In the genomic region with DNA sequence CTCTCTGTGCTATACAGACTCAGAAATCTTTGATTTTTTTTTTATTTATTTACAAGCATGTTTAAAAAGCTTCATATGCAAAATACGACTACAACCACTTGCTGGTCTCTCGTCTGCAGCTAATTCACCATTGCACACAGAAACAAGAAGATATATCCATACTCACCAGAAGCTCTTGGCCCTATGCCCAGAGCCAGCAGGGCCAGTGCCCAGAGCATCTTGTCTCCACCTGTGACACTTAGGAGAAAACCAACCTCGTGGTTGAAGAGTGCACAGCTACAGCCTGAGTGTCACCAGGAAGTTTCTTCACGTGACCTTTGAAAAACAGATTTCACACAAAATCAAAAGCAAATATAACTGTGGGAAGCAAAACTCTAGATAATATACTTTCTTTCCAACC, we compare ENCODE assay signal across 13 mouse cellular contexts. TPM values are rescaled to one million over a fixed set of nuclear protein-coding genes. Genes with fewer than 3 reads are reported as not detected.
A peak's percentile ranks its signal among the peaks of the same experiment; 100 is the strongest.
DNase-seq lines count a peak whose midpoint lies in the region; ATAC-seq and TF ChIP-seq lines count a peak whose summit lies in the region.
"Had no signal": no experiment of that assay in that cellular context is flagged by ENCODE, and none has a peak within 500 bp of the region (broad histone marks: within the 10 kb centered on the region; RNA-seq: fewer than 3 reads in every experiment).

No protein-coding gene starts in this region.

- peak overlapping the region; percentile 62 for H3K4me2 ChIP-seq in embryonic facial prominence, embryonic 13.5 days
- H3K4me2 ChIP-seq in kidney, postnatal 0 days (ENCODE audit: low read length) = peak overlapping the region; percentile 36; the same call in 1 of the 2 replicates
- peak overlapping the region; percentile 47 for H3K4me2 ChIP-seq in limb, embryonic 14.5 days (replicated peaks; ENCODE audit: low read depth, low read length, severe bottlenecking)
- H3K4me2 ChIP-seq: forebrain, embryonic 15.5 days; midbrain, embryonic 15.5 days had no signal

- H3K27ac ChIP-seq in embryonic facial prominence, embryonic 13.5 days = peak overlapping the region; percentile 74
- H3K27ac ChIP-seq in embryonic facial prominence, embryonic 10.5 days (replicated peaks) = no peak overlapping the region
- no peak overlapping the region for H3K27ac ChIP-seq in kidney, postnatal 0 days
- H3K27ac ChIP-seq in kidney, adult 2 months (ENCODE audit: insufficient read depth, low read depth, low read length) = no peak overlapping the region
- no peak overlapping the region for H3K27ac ChIP-seq in limb, embryonic 14.5 days (replicated peaks; ENCODE audit: low read depth, low read length)
- H3K27ac ChIP-seq: forebrain, embryonic 15.5 days; midbrain, embryonic 15.5 days had no signal

- no peaks in the 10 kb centered on the region for H3K27me3 ChIP-seq in embryonic facial prominence, embryonic 13.5 days
- peaks cover 12% of the 10 kb centered on the region; the same call in 1 of the 2 replicates for H3K27me3 ChIP-seq in embryonic facial prominence, embryonic 10.5 days (replicated peaks; ENCODE audit: low read depth, poor library complexity, severe bottlenecking)
- no peaks in the 10 kb centered on the region for H3K27me3 ChIP-seq in kidney, postnatal 0 days (ENCODE audit: insufficient read depth, low read length)
- H3K27me3 ChIP-seq in kidney, adult 2 months (replicated peaks; ENCODE audit: control insufficient read depth, insufficient read depth, low read length) = no peaks in the 10 kb centered on the region
- no peaks in the 10 kb centered on the region for H3K27me3 ChIP-seq in limb, embryonic 14.5 days (ENCODE audit: control insufficient read depth, insufficient read depth, low read length)
- H3K27me3 ChIP-seq: forebrain, embryonic 15.5 days; midbrain, embryonic 15.5 days had no signal

- no peak for TF ChIP-seq POLR2A in kidney, adult 2 months (IDR thresholded peaks at IDR 0.05; ENCODE audit: low read depth, low read length)
- TF ChIP-seq POLR2A in limb, embryonic 14.5 days (IDR thresholded peaks at IDR 0.05; ENCODE audit: borderline replicate concordance, extremely low read depth, insufficient read depth, insufficient read length) = no peak

- no peak for TF ChIP-seq CTCF in kidney, postnatal 0 days (IDR thresholded peaks at IDR 0.05; ENCODE audit: low read depth)
- no peak for TF ChIP-seq CTCF in kidney, adult 2 months (conservative IDR thresholded peaks at IDR 0.05; ENCODE audit: insufficient read depth, insufficient read length, low read depth, low read length)

- H3K9me3 ChIP-seq in embryonic facial prominence, embryonic 13.5 days = no peaks in the 10 kb centered on the region
- H3K9me3 ChIP-seq in embryonic facial prominence, embryonic 10.5 days = no peaks in the 10 kb centered on the region
- no peaks in the 10 kb centered on the region for H3K9me3 ChIP-seq in kidney, postnatal 0 days (replicated peaks; ENCODE audit: low read length)
- no peaks in the 10 kb centered on the region for H3K9me3 ChIP-seq in limb, embryonic 14.5 days (ENCODE audit: control insufficient read depth, low read length)
- H3K9me3 ChIP-seq: forebrain, embryonic 15.5 days; midbrain, embryonic 15.5 days had no signal

- no peak for ATAC-seq in embryonic facial prominence, embryonic 13.5 days (ENCODE audit: insufficient number of reproducible peaks, insufficient read depth, low FRiP score, low TSS enrichment, low read depth)
- ATAC-seq in kidney, postnatal 0 days (replicated peaks; ENCODE audit: low FRiP score, low read depth) = no peak
- ATAC-seq in limb, embryonic 14.5 days (ENCODE audit: low FRiP score, low read depth) = no peak
- ATAC-seq in monocyte, adult 5-6 weeks (replicated peaks; ENCODE audit: insufficient number of reproducible peaks, low FRiP score, low TSS enrichment, poor library complexity, severe bottlenecking) = no peak
- ATAC-seq: forebrain, embryonic 15.5 days; midbrain, embryonic 15.5 days had no signal

- peaks cover 33% of the 10 kb centered on the region for H3K4me1 ChIP-seq in embryonic facial prominence, embryonic 13.5 days
- peaks cover 20% of the 10 kb centered on the region for H3K4me1 ChIP-seq in embryonic facial prominence, embryonic 10.5 days
- H3K4me1 ChIP-seq in kidney, postnatal 0 days (replicated peaks; ENCODE audit: insufficient read depth, low read length) = no peaks in the 10 kb centered on the region
- H3K4me1 ChIP-seq in kidney, adult 2 months (ENCODE audit: control insufficient read depth, insufficient read depth, low read length) = no peaks in the 10 kb centered on the region
- H3K4me1 ChIP-seq in limb, embryonic 14.5 days (ENCODE audit: control insufficient read depth, insufficient read depth, low read length) = peaks cover 3% of the 10 kb centered on the region; the same call in 1 of the 2 replicates

- peaks cover 25% of the 10 kb centered on the region for H3K36me3 ChIP-seq in embryonic facial prominence, embryonic 13.5 days
- no peaks in the 10 kb centered on the region for H3K36me3 ChIP-seq in embryonic facial prominence, embryonic 10.5 days (replicated peaks)
- no peaks in the 10 kb centered on the region; the same call in 1 of the 2 replicates for H3K36me3 ChIP-seq in kidney, postnatal 0 days (ENCODE audit: insufficient read depth, low read length)
- H3K36me3 ChIP-seq in kidney, adult 2 months (ENCODE audit: control insufficient read depth, insufficient read depth, low read length) = no peaks in the 10 kb centered on the region
- H3K36me3 ChIP-seq in limb, embryonic 14.5 days (ENCODE audit: control insufficient read depth, insufficient read depth, low read length) = peaks cover 5% of the 10 kb centered on the region; the same call in 1 of the 2 replicates
- H3K36me3 ChIP-seq: forebrain, embryonic 15.5 days; midbrain, embryonic 15.5 days had no signal

- peak overlapping the region; percentile 46; the same call in 1 of the 2 replicates for H3K4me3 ChIP-seq in embryonic facial prominence, embryonic 13.5 days
- H3K4me3 ChIP-seq in embryonic facial prominence, embryonic 10.5 days = no peak overlapping the region
- H3K4me3 ChIP-seq in kidney, postnatal 0 days (replicated peaks; ENCODE audit: low read depth, low read length) = no peak overlapping the region
- H3K4me3 ChIP-seq in kidney, adult 2 months (ENCODE audit: insufficient read depth, low read depth, low read length) = no peak overlapping the region
- peak overlapping the region; percentile 36 for H3K4me3 ChIP-seq in limb, embryonic 14.5 days (replicated peaks; ENCODE audit: low read length)
- H3K4me3 ChIP-seq: forebrain, embryonic 15.5 days; midbrain, embryonic 15.5 days had no signal

- H3K9ac ChIP-seq in embryonic facial prominence, embryonic 13.5 days = 0 out of 2 replicates have a peak overlapping the region, but pooled peaks have one; percentile 40
- H3K9ac ChIP-seq in kidney, postnatal 0 days (ENCODE audit: low read depth, low read length) = no peak overlapping the region
- H3K9ac ChIP-seq in limb, embryonic 14.5 days (ENCODE audit: low read depth, low read length, severe bottlenecking) = no peak overlapping the region
- H3K9ac ChIP-seq: forebrain, embryonic 15.5 days; midbrain, embryonic 15.5 days had no signal

- 43% methylated on average over 4 of the region's 4 CpGs for WGBS in embryonic facial prominence, embryonic 13.5 days
- 79% methylated on average over 4 of the region's 4 CpGs for WGBS in embryonic facial prominence, embryonic 10.5 days
- WGBS in kidney, postnatal 0 days = 69% methylated on average over 4 of the region's 4 CpGs
- WGBS in kidney, adult 2 months = 64% methylated on average over 4 of the region's 4 CpGs
- WGBS in limb, embryonic 14.5 days = 49% methylated on average over 4 of the region's 4 CpGs

- no peak for DNase-seq in embryonic facial prominence, embryonic 10.5 days (ENCODE audit: low spot score)
- no peak for DNase-seq in kidney, postnatal 0 days (ENCODE audit: low spot score)
- no peak for DNase-seq in kidney, adult 2 months
- DNase-seq in cerebellum, adult 8-10 months = peak; percentile 16
- DNase-seq in limb, embryonic 14.5 days (ENCODE audit: low spot score) = no peak
- no peak for DNase-seq in right cerebral cortex, postnatal 4 days
- DNase-seq: adrenal gland, adult 8-10 months; kidney, postnatal 36 days; lung, adult 18-20 months had no signal

RNA-seq across cellular contexts. Expression of a gene that starts 2.8 kb away (rescaled TPM):
- 21.7 and 33.7 TPM in 2 replicates for polyA plus RNA-seq in embryonic facial prominence, embryonic 13.5 days (2015; fragmentation: Nextera tagmentation; extraction: Ambion mirVana)
- 1.3 and 1.9 TPM in 2 replicates for polyA plus RNA-seq in embryonic facial prominence, embryonic 10.5 days (2016; fragmentation: Nextera tagmentation; extraction: Ambion mirVana)
- 24.6 and 29.5 TPM in 2 replicates for polyA plus RNA-seq in kidney, postnatal 0 days (2015; fragmentation: Nextera tagmentation; extraction: Ambion mirVana)
- 3.9 and 5.1 TPM in 2 replicates for polyA plus RNA-seq in kidney, adult 2 months (2012; rRNA removed)
- polyA plus RNA-seq in limb, embryonic 14.5 days (2012; rRNA removed) = 78.6 and 87.8 TPM in 2 replicates
- polyA plus RNA-seq in limb, embryonic 14.5 days (2014; fragmentation: Nextera tagmentation; extraction: Ambion mirVana) = 77.6 and 92.6 TPM in 2 replicates
- not detected in 3 replicates for total RNA-seq in monocyte, adult 5-6 weeks (2017)

Comparison
In these comparisons a context has a peak if more than half of its experiments do, and no peak if none do; other contexts are left out.
1. H3K4me3 ChIP-seq: peak in embryonic facial prominence, embryonic 13.5 days (single experiment) and limb, embryonic 14.5 days (single experiment); none in embryonic facial prominence, embryonic 10.5 days (single experiment), kidney, postnatal 0 days (single experiment) and kidney, adult 2 months (single experiment).
2. Peak in every context shown above with its lines, with median percentiles within 50 percentile points of each other: H3K4me2 ChIP-seq.